Mouse (Mus musculus): ENCODE results near the gene Pidd1.

DNA sequence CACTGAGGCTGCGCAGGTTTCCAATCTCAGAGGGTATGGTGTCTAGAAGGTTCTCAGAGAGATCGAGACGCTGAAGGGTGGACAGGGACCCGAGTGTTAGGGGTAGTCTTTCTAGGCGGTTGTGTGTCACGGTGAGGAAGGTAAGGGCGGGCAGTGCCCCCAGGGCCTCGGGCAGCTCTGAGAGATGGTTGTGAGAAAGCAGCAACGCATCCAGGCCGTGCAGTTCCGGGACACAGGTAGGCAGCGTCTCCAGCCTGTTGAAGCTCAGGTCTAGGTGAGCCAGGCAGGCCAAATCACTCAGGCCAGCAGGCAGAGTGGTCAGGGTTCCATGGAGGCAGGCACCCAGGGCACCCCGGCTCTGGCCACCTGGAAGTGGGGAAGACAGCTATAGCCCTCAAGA is 1.6 kb downstream of the Pidd1 start:
- no peak for TF ChIP-seq GATA1 (IDR thresholded peaks at IDR 0.05; ENCODE audit: low read length)
- TF ChIP-seq TAL1 (IDR thresholded peaks at IDR 0.05; ENCODE audit: low read length), result no peak

All from erythroblast, embryonic 14.5 days (primary cell).